In the genomic region with DNA sequence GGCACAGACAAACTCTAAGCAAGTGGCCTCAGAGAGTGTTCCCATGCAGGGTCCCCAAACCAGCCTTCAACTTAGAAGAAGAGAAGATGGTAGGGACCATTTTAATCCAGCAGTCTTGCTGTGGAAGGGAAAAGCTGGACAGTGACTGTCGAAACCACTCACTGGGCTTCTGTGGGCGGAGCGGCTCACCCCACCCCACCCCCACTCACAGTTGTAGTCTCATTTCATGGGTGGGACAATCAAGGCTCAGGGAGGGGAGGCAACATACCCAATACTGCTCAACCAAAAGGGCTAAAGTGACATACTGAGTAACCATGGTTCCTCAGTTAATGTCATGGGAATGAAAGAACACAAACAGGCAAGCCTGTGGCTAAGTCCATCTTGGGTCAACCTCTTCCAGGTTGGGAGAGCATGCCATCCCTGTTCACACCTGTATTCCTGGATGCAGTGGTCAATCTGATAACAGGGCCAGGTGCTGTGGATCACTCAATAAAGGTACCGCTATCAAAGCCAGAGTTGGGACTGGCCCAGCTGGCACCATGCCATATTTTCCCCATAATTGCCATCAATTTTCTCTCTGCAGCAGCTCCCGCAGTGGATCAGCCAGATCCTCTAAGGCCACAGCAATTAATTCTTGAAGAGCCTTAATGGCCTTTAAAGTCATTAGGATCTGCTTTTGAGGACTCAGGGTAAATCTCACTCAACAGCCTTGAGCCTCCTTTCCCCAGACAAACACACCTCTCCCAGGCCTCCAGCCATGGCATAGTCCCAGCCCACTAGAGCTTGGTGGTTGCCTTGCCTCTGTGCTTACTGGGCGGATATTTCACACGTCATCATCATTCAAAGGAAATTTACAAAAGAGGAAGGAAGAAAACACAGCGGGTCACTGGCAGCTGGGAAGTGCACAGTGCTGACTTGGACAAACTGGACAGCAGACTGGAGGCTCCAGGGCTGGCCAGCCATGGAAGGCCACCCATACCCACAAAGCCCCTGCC, we compare ENCODE assay signal across 7 mouse cellular contexts.
DNase-seq lines count a peak whose midpoint lies in the region; ATAC-seq and TF ChIP-seq lines count a peak whose summit lies in the region.

No protein-coding gene starts in this region.

- no peak for ATAC-seq in heart, embryonic 16.5 days (replicated peaks; ENCODE audit: extremely low read depth, insufficient read depth, low FRiP score)

- H3K27ac ChIP-seq in MEL (ENCODE audit: control insufficient read depth, low read depth, low read length) (0 out of 2 replicates have a peak overlapping the region, but pooled peaks have one; percentile 9), macrophage (peak overlapping the region; percentile 80)
- peak overlapping the region; percentile 57 for H3K27ac ChIP-seq in heart, embryonic 16.5 days (ENCODE audit: low read length)

- no peak overlapping the region for H3K4me2 ChIP-seq in heart, embryonic 16.5 days (ENCODE audit: low read depth, low read length)

- no peak for TF ChIP-seq CTCF in MEL (IDR thresholded peaks at IDR 0.05 in 2 of 3, conservative IDR thresholded peaks at IDR 0.05 in 1 of 3; ENCODE audit: control insufficient read depth in 1 of 3, insufficient read depth in 1 of 3, low read depth in 2 of 3, low read length in 3 of 3, poor library complexity in 1 of 3, severe bottlenecking in 1 of 3)

- WGBS in heart, embryonic 16.5 days, result 48% methylated on average over 8 of the region's 8 CpGs
- WGBS in macrophage (ENCODE audit: missing documents), result 53% methylated on average over 8 of the region's 8 CpGs

- H3K36me3 ChIP-seq in MEL (ENCODE audit: control insufficient read depth in 1 of 2, insufficient read depth in 2 of 2, low read length in 2 of 2) (peaks cover 0 to 19% of the 10 kb centered on the region in 2 experiments; a peak in 2 of 4 replicates), macrophage (ENCODE audit: inconsistent target) (no peaks in the 10 kb centered on the region)
- no peaks in the 10 kb centered on the region for H3K36me3 ChIP-seq in heart, embryonic 16.5 days (ENCODE audit: control insufficient read depth, insufficient read depth)

- no peak for TF ChIP-seq EP300 in MEL (IDR thresholded peaks at IDR 0.05; ENCODE audit: low read depth in 1 of 2, low read length in 2 of 2)

- no peaks in the 10 kb centered on the region for H3K9me3 ChIP-seq in MEL (replicated peaks; ENCODE audit: insufficient read depth, low read length)
- no peaks in the 10 kb centered on the region for H3K9me3 ChIP-seq in heart, embryonic 16.5 days (replicated peaks; ENCODE audit: control insufficient read depth, low read length)

- intact Hi-C loops in gastrocnemius, postnatal 14 days (cut with DNase I; ENCODE audit: low total_unique reads), result no loop called here

- DNase-seq in MEL (ENCODE audit: low read depth, low spot score), result peak; percentile 74
- peak; percentile 82 for DNase-seq in adipocyte (ENCODE audit: low spot score)
- DNase-seq in kidney, postnatal 25 days, result peak; percentile 66 to 79
- no peak for DNase-seq in layer of hippocampus, postnatal 14 days (ENCODE audit: low spot score in 2 of 2)
- DNase-seq in gastrocnemius, postnatal 14 days, result no peak

- no peak overlapping the region for H3K9ac ChIP-seq in MEL (ENCODE audit: control insufficient read depth, low read depth, low read length, poor library complexity, severe bottlenecking)
- no peak overlapping the region for H3K9ac ChIP-seq in heart, embryonic 16.5 days (ENCODE audit: low read length)

- H3K4me3 ChIP-seq in MEL (ENCODE audit: control insufficient read depth in 1 of 2, insufficient read depth in 1 of 2, low read depth in 2 of 2, low read length in 2 of 2), result no peak overlapping the region
- no peak overlapping the region for H3K4me3 ChIP-seq in heart, embryonic 16.5 days (ENCODE audit: low read length)
- no peak overlapping the region for H3K4me3 ChIP-seq in macrophage (ENCODE audit: inconsistent target)

- H3K4me1 ChIP-seq in MEL (ENCODE audit: control insufficient read depth in 1 of 2, insufficient read depth in 2 of 2, low read length in 2 of 2), result peaks cover 9 to 31% of the 10 kb centered on the region in 2 experiments; a peak in 3 of 4 replicates
- peaks cover 89% of the 10 kb centered on the region for H3K4me1 ChIP-seq in heart, embryonic 16.5 days (ENCODE audit: control insufficient read depth, insufficient read depth, low read length)

- TF ChIP-seq POLR2A in MEL (IDR thresholded peaks at IDR 0.05; ENCODE audit: control insufficient read depth in 1 of 2, insufficient read depth in 1 of 2, low read depth in 1 of 2, low read length in 2 of 2, poor library complexity in 1 of 2), result no peak

- no peak for TF ChIP-seq RAD21 in MEL (IDR thresholded peaks at IDR 0.05; ENCODE audit: low read depth, low read length)

- H3K27me3 ChIP-seq in MEL (ENCODE audit: control insufficient read depth in 1 of 2, insufficient read depth in 2 of 2, low read length in 2 of 2), result no peaks in the 10 kb centered on the region
- H3K27me3 ChIP-seq in heart, embryonic 16.5 days (ENCODE audit: control insufficient read depth, insufficient read depth, low read length), result no peaks in the 10 kb centered on the region

- H3K79me2 ChIP-seq in MEL (ENCODE audit: control insufficient read depth, insufficient read depth, low read length, poor library complexity) (peaks cover 21% of the 10 kb centered on the region), macrophage (ENCODE audit: inconsistent target) (peaks cover 95% of the 10 kb centered on the region)

TF ChIP-seq in MEL, 35 proteins besides CTCF, POLR2A, EP300 and RAD21:
- TF ChIP-seq POLR2AphosphoS2 (IDR thresholded peaks at IDR 0.05; ENCODE audit: low read length) (no peak), MXI1 (IDR thresholded peaks at IDR 0.05; ENCODE audit: low read depth, low read length) (peak; percentile 48; the same call in 1 of the 2 replicates), SIN3A (IDR thresholded peaks at IDR 0.05; ENCODE audit: low read length) (peak; percentile 35; the same call in 1 of the 2 replicates), ETS1 (IDR thresholded peaks at IDR 0.05; ENCODE audit: low read depth, low read length) (peak; percentile 69; the same call in 1 of the 2 replicates)
TF ChIP-seq in MEL: peak in this region for 3.

Comparison
In these comparisons a context has a peak if more than half of its experiments do, and no peak if none do; other contexts are left out.
1. DNase-seq: peak in MEL (single experiment), adipocyte (single experiment) and kidney, postnatal 25 days (2 of 2); none in layer of hippocampus, postnatal 14 days (0 of 2) and gastrocnemius, postnatal 14 days (single experiment).
2. H3K27ac ChIP-seq: peak in every context shown above with its lines; median percentile 80 in macrophage; 57 in heart, embryonic 16.5 days; 9 in MEL.